Mouse (Mus musculus) bone marrow macrophage, adult 2 months (primary cell): ENCODE data around the gene Tmem254c. TPM values are rescaled to one million over a fixed set of nuclear protein-coding genes. Genes with fewer than 3 reads are reported as not detected.
"Not testable (repeated sequence)": the region's sequence is repeated elsewhere in the genome, so short reads cannot be mapped to it uniquely, and the experiment has no call there.

Experiments
- H3K27ac ChIP-seq: 2 replicates; pipeline ENCODE4 v1.5.1; 2012; ENCODE audit warnings: low read depth, low read length; ENCODE audit not compliant: insufficient read depth
- H3K4me1 ChIP-seq: 2 replicates; pipeline ENCODE4 v1.6.1; 2012; ENCODE audit warnings: low read length; ENCODE audit not compliant: control insufficient read depth, insufficient read depth
- H3K4me3 ChIP-seq: 2 replicates; pipeline ENCODE4 v1.5.1; 2012; ENCODE audit warnings: mild to moderate bottlenecking, low read length, moderate library complexity; ENCODE audit not compliant: insufficient read depth
- polyA plus RNA-seq: library from polyadenylated mRNA; stranded (reverse); fragments of >200 nt; gene quantifications from 2 replicates; pipeline ENCODE4 v1.2.4, GENCODE M21; 2012; ENCODE audit not compliant: missing spikeins, insufficient read depth, insufficient read length

Gene Tmem254c
- 11.0 and 15.6 TPM in 2 replicates for polyA plus RNA-seq

GRCm38 (mm10) chr14:26067325-26067633 is at the start of gene Tmem254c:
TSS of gene Tmem254c (minus strand) at chr14:26067355.
- not testable (repeated sequence) for H3K4me3 ChIP-seq, H3K4me1 ChIP-seq

GRCm38 (mm10) chr14:26097622-26098021 is 30.5 kb upstream of the Tmem254c start:
- H3K27ac ChIP-seq, H3K4me3 ChIP-seq, H3K4me1 ChIP-seq: not testable (repeated sequence)

More at GRCm38 (mm10) chr14:26067325-26067633, at the start of gene Tmem254c:
- H3K27ac ChIP-seq: not testable (repeated sequence)

GRCm38 (mm10) chr14:26081997-26082396 is 14.8 kb upstream of the Tmem254c start, which contains the start of gene Cphx3:
TSS of gene Cphx3 (plus strand) at chr14:26082297.
- H3K4me3 ChIP-seq, H3K27ac ChIP-seq, H3K4me1 ChIP-seq: not testable (repeated sequence)

- not testable (repeated sequence) for H3K4me3 ChIP-seq, H3K27ac ChIP-seq, H3K4me1 ChIP-seq
Observed at GRCm38 (mm10) chr14:26081216-26081615, 14.1 kb upstream of the Tmem254c start, which contains the start of gene Cphx2. TSS of gene Cphx2 (plus strand) at chr14:26081516.

GRCm38 (mm10) chr14:26076620-26077390 is 9.7 kb upstream of the Tmem254c start:
- H3K27ac ChIP-seq, H3K4me1 ChIP-seq, H3K4me3 ChIP-seq: not testable (repeated sequence)

GRCm38 (mm10) chr14:26066574-26067324 is 406 bp downstream of the Tmem254c start:
- not testable (repeated sequence) for H3K4me3 ChIP-seq, H3K27ac ChIP-seq, H3K4me1 ChIP-seq

- H3K27ac ChIP-seq, H3K4me3 ChIP-seq, H3K4me1 ChIP-seq: not testable (repeated sequence)
Observed at GRCm38 (mm10) chr14:26059362-26059761, 7.8 kb downstream of the Tmem254c start.

- not testable (repeated sequence) for H3K4me3 ChIP-seq, H3K27ac ChIP-seq, H3K4me1 ChIP-seq
Observed at GRCm38 (mm10) chr14:26058184-26058583, 9.0 kb downstream of the Tmem254c start.

GRCm38 (mm10) chr14:26048767-26049166 is 18.4 kb downstream of the Tmem254c start:
- not testable (repeated sequence) for H3K27ac ChIP-seq, H3K4me3 ChIP-seq, H3K4me1 ChIP-seq

- not testable (repeated sequence) for H3K4me3 ChIP-seq, H3K4me1 ChIP-seq, H3K27ac ChIP-seq
Observed at GRCm38 (mm10) chr14:26047026-26047425, 20.1 kb downstream of the Tmem254c start.

GRCm38 (mm10) chr14:26045007-26045406 is 22.1 kb downstream of the Tmem254c start:
- not testable (repeated sequence) for H3K4me3 ChIP-seq, H3K27ac ChIP-seq, H3K4me1 ChIP-seq

- H3K4me1 ChIP-seq, H3K4me3 ChIP-seq, H3K27ac ChIP-seq: not testable (repeated sequence)
Observed at GRCm38 (mm10) chr14:26042611-26043010, 24.5 kb downstream of the Tmem254c start, which contains the start of gene Gm9780. TSS of gene Gm9780 (minus strand) at chr14:26042711.

- H3K4me1 ChIP-seq, H3K4me3 ChIP-seq, H3K27ac ChIP-seq: not testable (repeated sequence)
Observed at GRCm38 (mm10) chr14:26035439-26035838, 31.7 kb downstream of the Tmem254c start.

- not testable (repeated sequence) for H3K4me1 ChIP-seq, H3K4me3 ChIP-seq, H3K27ac ChIP-seq
Observed at GRCm38 (mm10) chr14:26034364-26034763, 32.8 kb downstream of the Tmem254c start.

GRCm38 (mm10) chr14:26025653-26026052 is 41.5 kb downstream of the Tmem254c start:
- not testable (repeated sequence) for H3K4me3 ChIP-seq, H3K4me1 ChIP-seq, H3K27ac ChIP-seq

- not testable (repeated sequence) for H3K4me3 ChIP-seq, H3K4me1 ChIP-seq, H3K27ac ChIP-seq
Observed at GRCm38 (mm10) chr14:26022831-26023230, 44.3 kb downstream of the Tmem254c start.
